ENCODE assay signal across 14 mouse cellular contexts in genomic region chr3:131474526-131474925, GRCm38 (mm10). TPM values are rescaled to one million over a fixed set of nuclear protein-coding genes. Genes with fewer than 3 reads are reported as not detected.
A peak's percentile ranks its signal among the peaks of the same experiment; 100 is the strongest.
DNase-seq lines count a peak whose midpoint lies in the region; ATAC-seq and TF ChIP-seq lines count a peak whose summit lies in the region.
"Had no signal": no experiment of that assay in that cellular context is flagged by ENCODE, and none has a peak within 500 bp of the region (broad histone marks: within the 10 kb centered on the region; RNA-seq: fewer than 3 reads in every experiment).

No protein-coding gene starts in this region.

- TF ChIP-seq CTCF in lung, adult 2 months (IDR thresholded peaks at IDR 0.05; ENCODE audit: insufficient read depth, low read length): no peak

- 63% methylated on average over 13 of the region's 13 CpGs for WGBS in lung, adult 2 months
- 34% methylated on average over 13 of the region's 13 CpGs for WGBS in liver, embryonic 16.5 days (ENCODE audit: insufficient replicate concordance)

- H3K4me2 ChIP-seq in liver, embryonic 16.5 days (ENCODE audit: low read depth, low read length): no peak overlapping the region; the same call in 1 of the 2 replicates
- H3K4me2 ChIP-seq: embryonic facial prominence, embryonic 12.5 days; midbrain, embryonic 12.5 days had no signal

- TF ChIP-seq POLR2A in lung, adult 2 months (IDR thresholded peaks at IDR 0.05; ENCODE audit: borderline replicate concordance, extremely low read depth, low read depth, low read length): no peak

- no peaks in the 10 kb centered on the region for H3K4me1 ChIP-seq in lung, adult 2 months (ENCODE audit: control insufficient read depth, insufficient read depth, low read length)
- H3K4me1 ChIP-seq in liver, embryonic 16.5 days (ENCODE audit: control insufficient read depth, low read depth, low read length): peaks cover 3% of the 10 kb centered on the region; the same call in 1 of the 2 replicates

- H3K4me3 ChIP-seq in lung, adult 2 months (replicated peaks; ENCODE audit: extremely low read depth, low read depth, low read length): no peak overlapping the region
- H3K4me3 ChIP-seq in liver, embryonic 16.5 days (ENCODE audit: low read depth, low read length): no peak overlapping the region
- H3K4me3 ChIP-seq: embryonic facial prominence, embryonic 12.5 days; midbrain, embryonic 12.5 days had no signal

- peak overlapping the region; percentile 74 for H3K27ac ChIP-seq in liver, embryonic 16.5 days (ENCODE audit: low read length)
- H3K27ac ChIP-seq: embryonic facial prominence, embryonic 12.5 days; midbrain, embryonic 12.5 days had no signal

- peak; percentile 58 to 63 for DNase-seq in lung, adult 18-20 months
- no peak for DNase-seq in lung, adult 2 months
- peak; percentile 47 for DNase-seq in c-Kit-positive CD71-negative TER-119-negative erythroid progenitor cells, embryonic 14.5 days (ENCODE audit: low read depth)
- no peak for DNase-seq in testis, postnatal 10 days (ENCODE audit: low spot score)
- DNase-seq in cerebellum, adult 11-12 months: no peak
- no peak for DNase-seq in urinary bladder, postnatal 25 days (ENCODE audit: low spot score)
- DNase-seq: cerebellum, postnatal 10 days; gastrocnemius, postnatal 25 days; kidney, postnatal 10 days had no signal

- H3K36me3 ChIP-seq in liver, embryonic 16.5 days (ENCODE audit: control insufficient read depth, insufficient read depth): no peaks in the 10 kb centered on the region
- H3K36me3 ChIP-seq: embryonic facial prominence, embryonic 12.5 days; midbrain, embryonic 12.5 days had no signal

- H3K27me3 ChIP-seq in liver, embryonic 16.5 days (ENCODE audit: control insufficient read depth, insufficient read depth, low read depth, low read length): no peaks in the 10 kb centered on the region
- H3K27me3 ChIP-seq: embryonic facial prominence, embryonic 12.5 days; midbrain, embryonic 12.5 days had no signal

- peak; percentile 83 for ATAC-seq in liver, embryonic 16.5 days (ENCODE audit: low read depth)
- peak; percentile 89 for ATAC-seq in monocyte, adult 5-6 weeks (replicated peaks; ENCODE audit: insufficient number of reproducible peaks, low FRiP score, low TSS enrichment, poor library complexity, severe bottlenecking)
- ATAC-seq: forebrain, embryonic 14.5 days had no signal

- no peak overlapping the region for H3K9ac ChIP-seq in liver, embryonic 16.5 days (ENCODE audit: low read depth, low read length)
- H3K9ac ChIP-seq: embryonic facial prominence, embryonic 12.5 days; midbrain, embryonic 12.5 days had no signal

- H3K9me3 ChIP-seq in liver, embryonic 16.5 days (replicated peaks; ENCODE audit: control insufficient read depth, low read length): no peaks in the 10 kb centered on the region
- H3K9me3 ChIP-seq: embryonic facial prominence, embryonic 12.5 days; midbrain, embryonic 12.5 days had no signal

RNA-seq across cellular contexts. Expression of gene Sgms2, which starts 16.7 kb away (rescaled TPM):
- polyA plus RNA-seq in lung, adult 2 months (2012; rRNA removed): 1.7 and 2.6 TPM in 2 replicates
- polyA plus RNA-seq in liver, embryonic 16.5 days (2015; fragmentation: Nextera tagmentation; extraction: Ambion mirVana): 4.8 and 4.9 TPM in 2 replicates
- 1.2 to 15.8 TPM (median 3.8 TPM) in 3 replicates for total RNA-seq in monocyte, adult 5-6 weeks (2017)

Comparison
In these comparisons a context has a peak if more than half of its experiments do, and no peak if none do; other contexts are left out.
1. DNase-seq: peak in lung, adult 18-20 months (2 of 2) and c-Kit-positive CD71-negative TER-119-negative erythroid progenitor cells, embryonic 14.5 days (single experiment); none in lung, adult 2 months (single experiment), testis, postnatal 10 days (single experiment), cerebellum, adult 11-12 months (single experiment) and urinary bladder, postnatal 25 days (single experiment).